Mouse (Mus musculus) forelimb bud, embryonic 11.5 days (tissue): ENCODE data around the gene Sgca.
"Not testable (repeated sequence)": the region's sequence is repeated elsewhere in the genome, so short reads cannot be mapped to it uniquely, and the experiment has no call there.

Experiments used
- DNase-seq: peaks from one replicate; pipeline ENCODE4 v3.0.0-alpha.2; 2012; ENCODE audit warnings: low read depth, low spot score

The Sgca gene

DNA sequence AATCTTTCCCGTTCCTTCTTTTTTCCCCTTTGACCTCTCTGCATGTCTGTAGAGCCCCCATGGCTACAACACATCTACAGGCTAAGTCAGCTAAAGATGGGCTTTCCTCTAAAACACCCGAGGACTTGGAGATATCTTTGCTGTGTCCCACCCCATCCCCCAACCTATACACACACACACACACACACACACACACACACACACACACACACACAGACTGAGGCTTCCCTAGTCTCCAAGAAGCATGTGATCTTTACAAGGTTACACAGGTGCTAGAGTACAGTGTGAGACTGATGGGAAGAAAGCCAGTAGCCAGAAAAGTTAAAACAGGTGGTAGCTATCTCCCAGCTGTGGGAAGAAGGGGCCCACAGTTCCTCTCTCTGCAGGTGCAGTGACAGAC, 10.3 kb upstream of the Sgca start:
- no peak for DNase-seq

- no peak for DNase-seq
Observed at GRCm38 (mm10) chr11:94985822-94986221, 9.7 kb upstream of the Sgca start.

GRCm38 (mm10) chr11:94985140-94985539, 9.0 kb upstream of the Sgca start:
- DNase-seq: no peak

DNA sequence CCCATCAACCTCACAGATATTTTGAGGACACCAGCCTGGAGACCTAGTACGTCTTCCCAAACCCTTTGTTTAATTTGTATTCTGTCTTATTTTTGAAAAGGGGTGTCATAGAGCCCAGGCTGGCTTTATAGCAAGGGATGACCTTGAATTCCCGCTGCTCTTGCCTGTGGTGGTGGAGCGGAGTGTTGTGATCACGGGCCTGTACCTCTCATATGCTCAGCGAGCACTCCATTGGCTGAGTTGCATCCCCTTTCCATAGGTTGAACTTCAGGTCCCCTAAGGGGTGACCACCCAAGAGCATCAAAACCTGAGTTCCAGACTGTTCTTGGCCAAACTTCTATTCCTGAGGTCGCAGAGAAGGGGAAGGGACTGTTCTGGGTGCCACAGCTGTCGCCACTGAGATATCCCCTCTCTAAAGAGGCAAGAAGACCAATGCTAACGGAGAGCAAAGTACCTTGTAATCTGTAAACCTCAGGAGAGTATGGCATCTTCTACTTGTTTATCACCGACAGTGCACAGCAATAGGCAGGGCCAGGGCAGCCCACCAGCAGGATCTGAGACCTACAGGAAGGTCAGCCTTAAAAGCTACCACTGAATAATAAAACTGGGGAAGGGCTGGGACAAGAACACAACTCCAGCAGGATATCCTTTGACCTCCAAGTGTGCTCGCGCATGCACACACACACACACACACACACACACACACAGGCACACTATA, 3.5 kb upstream of the Sgca start:
- no peak for DNase-seq

DNA sequence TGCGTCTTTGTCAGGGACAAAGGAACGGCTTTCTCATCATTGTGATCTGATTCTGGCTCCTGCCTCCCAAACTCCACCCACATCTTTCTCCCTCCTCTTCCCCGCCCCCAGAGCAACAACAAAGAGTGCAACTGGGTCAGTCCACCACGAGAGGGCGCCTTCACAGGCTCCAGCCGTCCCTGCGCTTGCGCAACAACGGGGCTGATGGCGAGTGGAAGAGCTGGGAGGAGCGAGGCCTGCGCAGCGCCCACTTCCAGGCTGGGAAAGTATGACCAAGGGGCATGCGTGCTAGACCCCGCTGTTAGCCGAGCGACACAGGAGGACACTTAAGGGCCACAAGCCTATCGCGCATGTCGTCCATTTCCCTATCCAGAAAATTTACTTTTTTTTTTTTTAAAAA, 2.8 kb upstream of the Sgca start:
- DNase-seq: peak; percentile 96

GRCm38 (mm10) chr11:94978178-94978915, 2.2 kb upstream of the Sgca start:
- no peak for DNase-seq

DNA sequence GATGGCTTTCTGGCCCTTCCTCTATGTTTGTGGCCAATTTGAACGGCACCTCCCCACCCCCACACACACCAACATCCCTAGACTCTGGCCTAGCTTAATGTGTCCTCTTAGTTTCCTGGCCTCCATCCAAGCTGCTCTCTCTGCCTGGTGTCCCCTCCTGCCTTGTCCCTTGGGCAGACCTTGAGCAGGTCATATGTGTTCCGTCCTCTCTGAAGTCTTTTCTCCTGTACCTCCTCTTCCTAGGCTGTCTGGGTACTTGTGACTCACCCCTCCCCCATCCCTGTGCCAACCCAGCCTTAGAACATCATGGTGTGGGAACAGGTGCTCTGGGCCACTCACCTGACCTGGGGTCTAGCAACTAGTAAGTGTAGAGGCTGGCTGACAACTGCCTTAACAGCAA, 1.2 kb downstream of the Sgca start:
- no peak for DNase-seq

DNA sequence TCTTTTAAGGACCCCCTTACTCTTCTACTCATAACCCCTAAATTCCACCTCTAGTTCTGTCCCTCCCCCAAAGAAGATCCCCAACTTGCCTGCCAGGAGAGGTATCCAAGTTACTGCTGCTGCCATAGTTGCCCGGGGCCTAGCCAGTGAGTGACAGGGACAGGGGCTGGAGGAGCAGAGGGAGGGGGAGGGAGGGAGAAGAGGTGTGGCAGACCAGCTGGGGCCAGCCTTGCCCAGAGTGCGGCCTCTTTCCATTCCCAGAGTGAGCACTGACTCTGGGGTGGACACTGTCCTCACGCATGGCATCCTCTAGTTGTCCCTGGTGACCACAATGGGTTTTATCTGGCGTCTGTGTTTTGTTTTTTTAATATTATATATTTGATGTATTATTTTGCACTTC, 2.8 kb downstream of the Sgca start:
- DNase-seq: no peak

GRCm38 (mm10) chr11:94972887-94973286, 3.2 kb downstream of the Sgca start:
- DNase-seq: no peak

- DNase-seq: no peak
Observed at GRCm38 (mm10) chr11:94971895-94972615, 4.1 kb downstream of the Sgca start.

- peak; percentile 89 for DNase-seq
Observed at GRCm38 (mm10) chr11:94970210-94970943, 5.8 kb downstream of the Sgca start.

DNA sequence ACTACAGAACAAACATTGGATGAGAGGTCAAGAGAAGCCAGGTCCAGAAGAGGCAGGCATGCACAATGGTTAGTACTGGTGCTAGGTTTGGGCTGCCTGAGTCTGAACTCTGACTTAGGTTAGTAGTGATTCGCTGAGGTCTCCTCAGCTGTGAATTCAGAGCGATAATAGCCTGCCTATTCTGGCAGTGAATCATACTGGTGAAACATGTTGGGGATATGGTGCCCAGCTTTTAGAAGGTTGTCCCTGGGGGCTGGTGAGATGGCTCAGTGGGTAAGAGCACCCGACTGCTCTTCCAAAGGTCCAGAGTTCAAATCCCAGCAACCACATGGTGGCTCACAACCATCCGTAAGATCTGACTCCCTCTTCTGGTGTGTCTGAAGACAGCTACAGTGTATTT, 6.4 kb downstream of the Sgca start:
- DNase-seq: not testable (repeated sequence)

DNA sequence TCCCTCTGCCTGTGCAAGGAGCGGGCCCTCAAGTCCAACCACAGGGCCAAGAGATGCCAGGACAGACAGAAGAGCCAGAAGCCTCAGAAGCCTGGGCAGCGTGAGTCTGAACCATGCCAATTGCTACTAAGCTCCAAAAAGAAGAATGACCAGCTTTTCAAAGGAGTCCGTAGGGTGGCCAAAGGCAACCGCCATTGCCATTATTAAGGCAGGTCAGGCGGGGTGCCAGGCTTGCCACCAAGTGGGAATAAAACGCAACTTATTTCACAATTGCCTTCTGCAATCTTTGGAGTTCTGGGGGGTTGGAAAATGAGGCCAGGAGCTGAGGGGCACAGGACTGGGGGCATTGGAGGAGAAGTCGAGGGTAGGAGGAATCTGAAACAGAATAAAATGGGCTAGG, 7.9 kb downstream of the Sgca start:
- DNase-seq: no peak

DNA sequence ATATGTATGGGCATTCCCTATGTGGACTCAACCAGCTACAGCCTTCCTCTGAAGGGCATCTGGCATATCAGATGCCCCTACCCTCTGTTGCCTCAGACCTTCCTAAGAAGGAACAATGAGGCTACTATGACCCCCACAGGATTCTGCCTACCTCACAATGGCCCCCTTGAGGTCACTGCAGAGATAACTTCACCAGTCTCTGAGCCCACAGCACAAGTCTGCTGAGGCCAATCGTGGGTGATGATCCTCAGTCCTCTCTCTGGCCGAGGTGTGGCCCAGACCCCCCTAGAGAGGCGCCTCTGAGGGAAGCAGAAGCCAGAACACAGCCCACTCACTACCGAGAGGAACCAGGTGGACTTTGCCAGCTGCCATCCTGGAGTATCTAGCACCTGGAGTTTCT, 8.7 kb downstream of the Sgca start, which contains the start of gene Hils1:
Gene Hils1 (plus strand): TSS at position 175 of the 400 bp plus-strand sequence.
- DNase-seq: no peak

DNA sequence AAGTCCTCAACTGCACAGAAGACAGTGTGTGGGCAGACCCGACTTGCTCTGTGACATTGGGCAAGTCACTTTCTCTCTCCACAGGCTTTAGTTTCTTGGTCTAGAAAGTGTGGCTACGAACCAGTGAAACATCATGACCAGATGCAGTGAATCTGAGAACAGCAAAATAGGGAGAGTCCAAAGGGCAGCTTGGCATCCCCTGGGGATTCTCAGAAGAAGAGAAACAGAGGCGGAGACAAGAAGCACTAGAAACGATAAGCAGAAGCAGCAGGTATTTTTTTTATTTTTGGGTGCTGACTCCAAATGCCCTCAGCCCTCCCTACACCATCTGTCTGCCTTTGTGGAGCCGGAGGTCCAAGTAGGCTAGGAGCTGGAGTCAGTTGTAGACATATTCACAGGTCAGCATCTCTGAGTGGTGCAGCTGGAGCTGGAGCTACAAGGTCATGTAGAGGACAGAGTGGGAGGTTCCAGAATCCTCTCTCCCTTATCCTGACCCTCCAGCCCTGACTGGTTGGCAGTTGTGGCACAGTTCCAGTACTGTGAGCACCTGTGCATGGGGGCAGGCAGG, 13.5 kb downstream of the Sgca start:
- DNase-seq: no peak

GRCm38 (mm10) chr11:94958065-94958858, 17.9 kb downstream of the Sgca start:
- DNase-seq: no peak

- DNase-seq: no peak
Observed at GRCm38 (mm10) chr11:94957693-94958064, 18.4 kb downstream of the Sgca start.

DNA sequence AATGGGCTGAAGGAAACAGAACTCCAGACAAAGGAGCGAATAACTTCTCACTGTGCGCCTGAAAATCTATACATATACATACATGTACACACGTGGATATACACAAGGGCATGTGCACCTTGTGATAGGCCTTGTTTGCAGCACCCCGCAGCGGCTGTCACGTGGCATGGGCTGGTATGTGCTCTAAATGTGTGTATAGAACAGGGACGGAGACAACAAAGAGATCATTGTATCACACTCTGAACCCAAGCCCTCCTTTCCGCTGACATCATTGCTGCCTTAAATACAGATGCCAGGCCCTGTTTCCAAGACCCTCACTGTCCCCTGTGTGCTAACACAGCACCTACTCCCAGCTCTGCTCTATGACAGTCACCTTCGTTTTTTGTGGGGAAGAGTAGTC, 21.0 kb downstream of the Sgca start:
- no peak for DNase-seq

DNA sequence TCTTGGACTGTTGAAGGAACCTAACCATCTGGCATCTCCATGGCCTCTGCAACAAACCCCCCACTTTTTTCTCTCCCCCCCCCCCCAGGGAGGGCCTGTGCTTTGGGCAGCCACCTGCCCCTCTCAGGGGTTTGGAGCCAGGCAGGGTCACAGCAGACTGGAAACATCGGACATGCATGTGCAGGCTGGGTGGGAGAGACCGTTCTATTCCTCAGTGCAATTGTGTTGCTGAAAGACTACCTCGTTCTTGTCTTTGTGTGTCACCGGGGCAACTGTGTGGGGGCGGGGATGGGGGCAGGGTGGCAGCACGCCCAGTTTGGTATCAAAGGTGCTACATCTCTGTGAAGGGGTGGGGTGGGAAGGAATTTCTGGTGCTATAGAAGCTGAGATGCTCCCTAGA, 24.0 kb downstream of the Sgca start:
- DNase-seq: no peak

DNA sequence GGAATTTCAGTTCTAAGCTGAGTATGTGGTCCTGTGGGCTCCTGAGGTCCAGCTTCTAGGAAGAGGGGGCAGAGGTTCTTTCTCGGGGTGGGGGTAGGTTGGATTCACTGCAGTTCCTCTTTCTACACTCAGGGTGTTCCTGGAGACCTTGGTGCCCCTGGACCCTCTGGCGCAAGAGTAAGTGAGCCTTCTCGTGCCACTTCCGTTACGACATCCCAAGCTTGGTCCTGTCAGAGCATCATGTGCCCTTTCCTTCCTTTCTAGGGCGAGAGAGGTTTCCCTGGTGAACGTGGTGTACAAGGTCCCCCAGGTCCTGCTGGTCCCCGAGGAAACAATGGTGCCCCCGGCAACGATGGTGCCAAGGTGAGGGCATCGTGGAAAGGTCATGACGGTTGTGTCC, 30.9 kb downstream of the Sgca start:
- DNase-seq: no peak

- no peak for DNase-seq
Observed at GRCm38 (mm10) chr11:94944295-94944694, 31.8 kb downstream of the Sgca start.
